Mouse (Mus musculus) T-cell, adult 2 months (primary cell): ENCODE data around the gene Prkd2.

Experiments
- DNase-seq: peaks from one replicate; pipeline ENCODE4 v3.0.0; 2022; ENCODE audit warnings: low spot score

Prkd2 gene

DNA sequence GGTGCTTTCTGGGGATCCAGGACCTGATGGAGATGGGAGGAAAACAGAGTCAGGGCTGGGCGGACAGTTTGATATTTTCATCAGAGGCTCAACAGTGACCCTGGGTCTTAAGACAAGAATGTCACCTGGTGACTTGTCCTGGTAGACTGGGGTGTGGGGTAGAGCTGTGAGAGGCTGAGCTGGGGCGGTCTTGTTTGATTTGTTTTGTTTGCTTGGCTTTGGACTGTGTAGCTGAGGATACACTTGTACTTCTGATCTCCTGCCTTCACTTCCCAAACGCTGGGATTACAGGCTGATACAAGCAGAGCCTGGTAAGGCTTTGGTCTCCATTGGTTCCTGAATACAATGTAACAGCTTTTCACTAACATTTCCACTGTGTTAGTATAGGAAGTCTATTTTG is 24.8 kb downstream of the Prkd2 start:
- DNase-seq, result no peak

DNA sequence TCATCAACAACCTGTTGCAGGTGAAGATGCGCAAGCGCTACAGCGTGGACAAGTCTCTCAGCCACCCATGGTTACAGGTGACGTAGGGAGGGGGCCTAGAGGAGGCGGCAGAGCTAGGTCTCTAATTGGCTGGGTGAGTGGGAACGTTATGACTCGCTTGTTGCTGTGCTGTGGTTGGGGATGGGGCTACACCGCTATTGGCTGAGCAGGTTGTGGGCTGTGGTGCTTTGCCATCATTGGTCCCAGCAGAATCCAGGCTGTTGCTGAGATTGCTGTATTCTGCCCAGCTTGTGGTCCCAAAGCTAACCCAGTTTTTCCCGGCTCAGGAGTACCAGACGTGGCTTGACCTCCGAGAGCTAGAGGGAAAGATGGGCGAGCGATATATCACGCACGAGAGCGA is 26.8 kb downstream of the Prkd2 start:
- DNase-seq, result no peak

DNA sequence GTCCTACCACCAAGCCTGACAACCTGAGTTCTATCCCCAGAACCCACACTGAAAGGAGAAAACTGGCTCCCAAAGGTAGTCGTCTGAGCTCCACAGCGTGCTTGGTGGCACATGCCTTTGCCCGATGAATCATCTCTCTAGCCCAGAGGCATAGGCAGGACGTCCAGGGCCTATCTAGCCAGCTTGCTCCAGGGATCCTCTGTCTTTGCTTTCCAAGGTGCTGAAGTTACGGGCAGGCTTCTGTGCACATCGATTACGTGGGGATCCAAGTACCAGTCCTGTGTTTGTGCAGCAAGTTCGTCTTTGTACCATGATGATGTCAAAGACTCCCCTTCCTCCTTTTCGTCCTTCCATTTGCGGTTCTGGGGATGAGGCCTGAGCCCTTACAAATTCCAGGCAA is 28.9 kb downstream of the Prkd2 start:
- DNase-seq, result no peak

DNA sequence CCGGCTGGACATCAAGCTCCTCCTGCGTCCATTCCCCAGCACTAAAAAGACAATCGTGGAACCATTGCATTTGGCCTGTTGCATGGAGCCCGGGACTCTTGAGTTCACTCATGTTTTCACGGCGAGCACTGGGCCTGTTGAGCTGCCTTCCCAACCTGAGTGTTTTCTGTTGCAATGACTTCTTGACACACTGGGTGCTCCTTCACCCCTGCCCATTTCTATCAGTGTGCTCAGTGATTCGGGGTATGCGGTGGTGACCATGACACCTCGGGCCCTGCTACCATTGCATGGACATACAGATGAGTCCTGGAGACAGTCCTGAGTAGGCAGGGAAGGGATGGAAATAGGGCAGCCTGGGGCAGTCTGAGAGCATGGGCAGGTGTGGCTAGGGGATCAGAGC is 29.8 kb downstream of the Prkd2 start:
- DNase-seq, result no peak

DNA sequence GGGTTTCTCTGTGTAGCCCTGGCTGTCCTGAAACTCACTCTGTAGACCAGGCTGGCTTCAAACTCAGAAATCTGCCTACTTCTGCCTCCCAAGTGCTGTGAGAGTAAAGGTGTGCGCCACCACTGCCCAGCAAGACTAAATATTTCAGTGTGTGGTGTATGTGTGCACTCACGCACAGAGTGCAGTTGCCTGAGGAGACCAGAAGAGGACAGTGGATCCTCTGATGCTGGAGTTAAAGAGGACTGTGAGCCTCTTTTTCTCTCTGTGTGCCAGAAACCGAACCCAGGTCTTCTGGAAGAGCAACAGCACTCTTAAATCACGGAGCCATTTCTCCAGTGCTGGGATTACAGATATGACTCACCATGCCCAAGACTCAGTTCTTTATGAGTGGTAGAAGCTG is 30.7 kb downstream of the Prkd2 start:
- no peak for DNase-seq

DNA sequence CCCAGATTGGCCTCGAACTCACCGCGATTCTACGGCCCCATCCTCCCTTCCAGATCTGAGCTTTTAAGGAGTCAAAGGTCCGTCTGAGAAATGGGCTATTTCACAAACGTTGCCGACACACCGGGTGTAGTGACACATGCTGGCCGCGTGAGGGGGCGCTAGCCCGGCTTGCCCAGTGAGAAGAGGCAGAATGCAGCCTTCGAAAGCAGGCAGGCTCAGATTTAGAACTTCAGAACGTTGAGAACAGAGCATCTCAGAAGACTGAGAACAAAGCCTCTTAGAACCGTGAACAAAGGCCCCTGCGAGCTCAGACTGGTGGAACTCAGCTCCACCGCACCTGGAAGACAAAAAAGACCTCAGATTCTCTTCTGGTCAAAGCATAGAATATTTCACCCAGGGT is 31.5 kb downstream of the Prkd2 start:
- peak; percentile 87 for DNase-seq

DNA sequence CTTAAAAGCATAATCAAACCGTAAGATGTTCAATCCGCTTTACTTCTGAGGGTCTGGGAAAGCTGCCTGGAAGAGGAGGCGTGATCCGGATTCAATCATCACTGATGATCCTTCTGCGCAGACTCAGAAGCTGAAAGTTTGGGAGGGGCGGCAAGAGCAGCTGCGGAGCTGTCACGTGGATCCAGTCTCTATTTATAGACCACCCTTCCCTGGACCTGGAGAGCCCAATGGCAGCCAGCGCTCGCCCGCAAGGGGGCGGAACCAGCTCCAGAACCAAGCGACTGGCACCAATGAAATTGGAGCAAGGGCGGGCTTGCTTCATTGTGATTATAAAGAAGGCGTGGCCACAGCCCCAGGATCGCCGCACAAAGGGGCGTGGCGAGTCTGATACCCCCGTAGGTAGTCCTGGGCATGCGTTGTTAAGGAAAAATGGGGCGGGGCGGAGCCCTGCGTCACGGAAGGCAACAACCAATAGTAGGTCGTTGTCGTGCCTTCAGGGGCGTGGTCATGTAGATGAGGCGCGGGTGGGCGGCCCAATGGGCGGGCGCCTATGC is 32.1 kb downstream of the Prkd2 start:
- peak; percentile 94 for DNase-seq

DNA sequence AGATGAGACGGTGACA is 32.4 kb downstream of the Prkd2 start, which contains the start of gene Dact3:
Gene Dact3, plus strand, starts transcription at position 8 of the 16 bp plus-strand sequence.
- no peak for DNase-seq

DNA sequence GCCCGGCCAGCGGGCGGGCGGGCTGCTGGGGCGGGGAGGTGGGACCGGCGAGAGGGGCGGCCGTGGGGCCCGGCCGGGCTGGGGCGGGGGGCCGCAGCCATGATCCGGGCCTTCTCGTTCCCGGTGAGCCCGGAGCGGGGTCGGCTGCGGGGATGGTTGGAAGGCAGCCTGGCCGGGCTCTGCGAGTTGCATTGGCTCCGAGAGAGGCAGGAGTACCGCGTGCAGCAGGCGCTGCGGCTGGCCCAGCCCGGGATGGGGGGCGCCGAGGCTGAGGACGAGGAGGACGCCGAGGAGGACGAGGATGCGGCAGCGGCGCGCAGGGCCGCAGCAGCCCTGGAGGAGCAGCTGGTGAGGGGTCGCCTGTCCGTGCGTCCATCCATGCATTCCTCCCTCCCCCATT is 32.6 kb downstream of the Prkd2 start:
- DNase-seq, result no peak

DNA sequence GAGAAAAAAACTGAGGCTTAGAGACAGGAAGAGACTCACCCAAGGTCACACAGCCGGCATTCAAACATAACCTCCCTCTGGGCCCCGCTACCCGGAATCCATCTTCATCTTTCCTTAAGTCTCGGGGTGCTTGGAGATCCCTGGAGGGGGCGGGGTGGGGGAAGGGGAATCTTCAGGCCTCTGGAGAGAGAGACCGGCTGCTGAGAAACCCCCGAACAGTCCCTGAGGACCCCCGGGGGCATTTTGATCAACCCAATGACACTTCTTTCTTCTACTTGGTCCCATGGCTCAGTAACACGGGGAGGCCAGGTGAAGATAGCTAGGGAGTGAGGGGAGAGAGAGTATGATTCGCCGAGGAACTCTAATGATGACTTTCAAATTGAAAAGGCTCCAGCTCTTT is 33.3 kb downstream of the Prkd2 start:
- DNase-seq, result no peak

DNA sequence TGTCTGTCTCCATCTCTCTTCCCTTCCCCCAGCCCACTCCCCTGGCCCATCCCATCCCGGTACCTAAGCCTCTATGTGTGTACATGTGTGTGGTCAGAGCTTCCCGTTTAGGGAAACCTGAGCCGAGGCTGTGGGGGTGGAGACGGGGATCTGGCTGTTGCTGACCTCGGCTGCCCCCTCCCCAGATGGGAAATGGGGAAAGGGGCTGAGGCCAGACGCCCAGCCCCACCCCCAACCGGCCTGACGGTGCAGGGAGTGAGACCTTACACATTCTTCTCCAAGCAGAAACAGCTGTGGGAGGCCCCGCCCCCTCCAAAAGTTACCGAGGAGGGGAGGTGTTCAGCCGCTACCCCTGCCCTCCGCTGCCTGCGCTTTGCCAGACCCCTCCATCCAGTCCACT is 33.9 kb downstream of the Prkd2 start:
- no peak for DNase-seq

DNA sequence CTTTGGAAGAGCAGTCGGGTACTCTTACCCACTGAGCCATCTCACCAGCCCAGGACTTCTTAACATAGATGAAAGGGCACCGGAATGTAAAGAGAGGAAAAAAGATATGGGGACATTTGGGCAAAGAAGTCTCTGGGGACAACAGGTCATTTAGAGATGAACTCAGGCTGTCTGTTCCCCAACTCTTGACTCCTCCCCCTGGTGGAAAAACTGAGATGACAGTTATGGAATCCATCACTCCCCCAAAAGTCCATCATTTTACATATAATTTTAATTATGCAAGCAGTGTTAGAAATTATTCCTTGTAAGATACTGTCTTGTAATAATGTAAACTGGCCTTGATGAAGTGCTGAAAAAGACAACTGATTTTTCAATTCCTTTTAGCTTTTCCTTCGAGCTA is 35.0 kb downstream of the Prkd2 start:
- no peak for DNase-seq

DNA sequence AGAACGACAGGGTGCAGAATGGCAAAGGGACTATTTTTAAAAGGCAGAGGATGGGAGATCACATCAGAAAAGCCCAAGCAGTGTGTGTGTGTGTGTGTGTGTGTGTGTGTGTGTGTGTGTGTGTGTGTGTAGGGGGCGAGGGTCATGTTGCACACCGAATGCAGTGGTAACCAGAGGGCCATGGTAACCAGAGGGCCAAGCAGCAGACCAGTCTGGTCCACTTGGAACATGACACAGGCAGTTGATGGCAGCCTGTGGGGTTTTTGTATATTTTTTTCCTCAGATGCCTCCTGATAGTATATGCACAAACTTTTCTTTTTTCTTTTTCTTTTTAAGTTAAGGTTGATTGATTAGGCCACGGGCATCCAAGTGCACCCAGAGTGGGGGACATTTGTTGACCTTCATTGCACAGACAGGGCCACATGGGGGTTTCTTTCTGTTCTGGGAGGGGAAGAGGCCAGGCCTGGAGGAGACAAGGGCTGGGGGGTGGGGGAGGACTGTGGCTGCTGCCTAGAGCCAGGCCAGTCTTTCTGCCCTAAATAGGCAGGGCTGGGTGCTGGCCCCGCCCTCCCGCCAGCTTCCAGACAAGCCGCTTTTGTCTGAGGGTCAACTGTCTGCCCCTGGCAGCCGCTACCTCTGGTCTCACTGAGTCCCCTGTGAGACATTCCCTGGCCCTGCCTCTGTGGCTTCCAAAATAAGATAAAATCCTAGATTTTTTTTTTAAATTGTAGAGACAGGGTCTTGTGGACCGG is 37.3 kb downstream of the Prkd2 start:
- no peak for DNase-seq

DNA sequence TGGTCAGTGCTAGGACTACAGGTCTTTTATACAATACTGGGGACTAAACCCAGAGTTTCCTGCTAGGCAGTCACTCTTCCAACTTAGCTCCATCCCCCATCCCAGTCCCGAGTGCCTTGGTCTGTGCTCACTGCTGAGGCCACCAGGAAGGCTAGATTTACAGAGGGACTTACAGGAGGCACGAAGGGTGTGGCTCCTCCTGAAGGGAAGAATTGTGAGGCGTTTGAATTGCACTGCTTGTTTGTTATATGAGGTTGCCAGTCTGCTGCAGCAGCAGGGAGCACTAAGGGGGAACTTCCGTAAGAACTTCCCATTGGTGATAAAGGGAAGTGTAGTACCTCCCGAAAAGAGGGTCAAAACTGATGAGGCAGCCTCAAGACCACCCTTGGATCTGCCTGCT is 37.9 kb downstream of the Prkd2 start:
- no peak for DNase-seq

DNA sequence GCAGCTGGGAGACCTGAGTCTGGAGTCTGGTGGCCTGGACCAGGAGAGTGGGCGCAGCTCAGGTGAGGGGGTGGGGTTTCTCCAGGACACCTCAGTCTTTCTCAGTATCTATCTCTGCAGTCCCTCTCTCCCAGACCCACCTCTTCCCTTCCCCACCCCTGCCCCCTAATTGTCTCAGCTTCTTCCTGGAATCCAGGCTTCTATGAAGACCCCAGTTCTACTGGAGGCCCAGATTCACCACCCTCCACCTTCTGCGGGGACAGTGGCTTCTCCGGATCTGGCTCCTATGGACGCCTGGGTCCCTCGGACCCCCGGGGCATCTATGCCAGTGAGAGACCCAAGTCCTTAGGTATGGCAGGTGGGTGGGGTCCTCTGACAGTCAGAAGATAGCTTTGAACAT is 40.5 kb downstream of the Prkd2 start:
- no peak for DNase-seq

DNA sequence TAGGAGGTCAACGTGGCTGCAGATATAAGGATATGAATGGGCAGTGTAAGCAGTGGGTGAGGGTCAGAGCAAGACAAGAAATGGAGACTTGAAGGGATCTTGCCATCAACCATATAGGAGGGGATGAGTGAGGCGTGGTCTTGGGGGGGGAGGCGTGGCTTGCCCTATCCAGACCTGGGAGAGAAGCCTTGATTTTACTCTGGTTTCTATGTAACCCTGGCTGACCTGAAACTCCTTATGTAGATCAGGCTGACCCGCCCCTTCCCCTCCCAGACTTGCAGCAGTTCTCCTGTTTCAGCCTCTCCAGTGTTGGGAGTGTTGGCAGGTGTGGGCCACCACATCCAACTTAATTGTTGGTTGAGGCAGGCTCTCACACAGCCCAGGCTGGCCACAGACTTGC is 41.6 kb downstream of the Prkd2 start:
- DNase-seq, result no peak

DNA sequence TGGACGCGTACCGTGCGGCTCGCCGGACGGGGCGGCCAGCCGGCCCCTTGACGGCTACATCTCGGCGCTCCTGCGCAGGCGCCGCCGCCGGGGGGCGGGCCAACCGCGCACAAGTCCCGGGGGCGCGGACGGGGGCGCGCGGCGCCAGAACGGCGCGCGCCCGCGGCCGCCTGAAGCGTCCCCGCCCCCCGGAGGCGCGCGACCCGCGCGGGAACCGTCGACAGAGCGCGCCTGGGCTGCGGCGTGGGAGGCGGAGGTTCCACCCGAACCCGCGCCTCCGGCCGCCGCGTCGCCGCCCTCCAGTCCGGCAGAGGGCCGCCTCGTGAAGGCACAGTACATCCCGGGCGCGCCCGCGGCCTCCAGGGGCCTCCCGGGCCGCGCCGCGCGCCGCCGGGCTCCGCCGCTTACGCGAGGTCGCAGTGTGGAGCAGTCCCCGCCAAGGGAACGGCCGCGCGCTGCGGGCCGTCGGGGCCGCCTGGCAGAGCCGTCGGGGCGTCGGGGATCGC is 42.6 kb downstream of the Prkd2 start:
- no peak for DNase-seq

DNA sequence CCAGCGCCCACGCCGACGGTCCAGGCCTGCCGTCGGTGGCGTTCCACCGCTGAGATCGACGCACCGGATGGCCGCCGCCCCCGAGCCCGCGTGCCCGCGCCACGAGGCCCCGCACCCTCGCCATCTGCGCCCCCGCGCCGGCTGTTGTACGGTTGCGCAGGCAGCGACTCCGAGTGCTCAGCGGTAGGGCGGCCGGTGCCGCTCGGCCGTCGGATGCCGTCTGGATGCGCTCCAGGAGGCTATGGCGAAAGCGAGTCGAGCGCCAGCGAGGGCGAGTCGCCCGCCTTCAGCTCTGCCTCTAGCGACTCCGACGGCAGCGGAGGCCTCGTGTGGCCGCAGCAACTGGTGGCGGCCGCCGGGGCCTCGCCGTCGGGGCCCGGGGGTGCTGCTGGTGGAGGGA is 43.2 kb downstream of the Prkd2 start:
- DNase-seq, result no peak

DNA sequence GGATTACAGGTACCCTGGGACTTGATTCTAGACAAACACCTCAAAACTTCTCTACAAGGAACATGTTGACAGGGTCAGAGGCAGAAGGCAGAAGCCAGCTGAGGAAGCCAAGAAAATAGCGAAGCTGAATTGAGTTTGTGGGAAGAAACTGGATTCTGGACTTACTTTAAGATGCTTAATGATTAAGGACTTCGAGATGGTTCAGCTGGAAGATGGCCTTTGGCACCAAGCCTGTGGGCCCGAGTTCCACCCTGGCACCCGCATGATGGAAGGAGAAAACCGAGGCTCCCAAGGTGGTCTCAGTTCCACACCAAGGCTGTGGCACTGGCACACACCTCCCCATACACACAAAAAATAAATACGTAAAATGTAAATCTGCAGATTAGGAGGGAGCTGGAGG is 47.8 kb downstream of the Prkd2 start:
- DNase-seq, result no peak

DNA sequence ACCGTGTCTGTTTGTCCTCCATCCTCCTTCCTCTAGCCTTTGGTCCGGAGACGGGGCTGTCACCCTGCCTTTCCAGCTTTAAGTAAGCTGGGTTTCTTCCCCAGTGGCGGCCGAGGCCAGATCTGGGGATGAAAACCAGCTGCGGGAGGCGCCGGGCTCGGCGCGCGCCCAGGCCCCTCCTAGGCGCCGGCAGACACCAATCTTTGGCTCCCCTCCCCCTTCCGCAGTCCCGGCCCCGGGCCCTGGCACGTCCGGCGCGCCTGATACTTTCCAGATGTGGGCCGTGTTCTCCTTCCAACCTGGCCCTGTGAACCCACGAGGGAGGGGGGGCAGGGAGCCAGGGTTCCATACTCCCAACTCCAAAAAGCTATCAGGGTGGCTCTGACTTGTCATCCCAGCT is 48.2 kb downstream of the Prkd2 start:
- no peak for DNase-seq

DNA sequence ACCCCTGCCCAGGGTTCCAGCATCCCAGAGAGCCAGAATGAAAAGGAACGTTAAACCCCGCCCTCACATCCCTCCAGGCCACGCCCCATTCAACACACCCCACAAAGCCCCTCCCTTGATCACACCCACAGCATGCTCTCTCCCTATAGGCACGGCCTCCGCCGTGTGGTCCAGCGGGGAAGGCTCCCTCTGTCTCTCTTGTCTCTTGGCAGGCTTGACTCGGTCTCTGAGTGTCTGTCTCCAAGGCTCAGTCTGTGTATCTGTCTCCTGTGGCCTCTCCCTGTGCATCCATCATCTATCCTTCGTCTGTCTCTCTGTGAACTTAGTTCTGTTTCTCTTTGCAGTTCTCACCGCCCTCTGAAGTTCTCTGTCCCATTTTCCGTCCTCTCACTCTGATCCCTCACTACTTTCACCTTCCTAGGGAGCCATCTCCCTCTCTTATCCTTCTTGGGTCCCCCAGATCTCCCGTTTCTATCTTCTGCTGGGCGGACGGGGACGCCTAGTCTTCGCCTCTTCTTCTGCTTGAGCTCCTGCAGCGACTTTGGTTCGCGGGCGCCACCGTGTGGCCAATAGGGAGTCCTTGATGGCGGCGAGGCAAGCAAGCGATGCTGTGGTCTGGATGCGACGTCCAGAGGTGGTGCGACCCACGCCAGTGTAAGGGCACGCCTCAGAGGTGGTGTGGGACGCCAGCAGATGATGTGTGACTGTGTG is 49.1 kb downstream of the Prkd2 start, which contains the start of gene Gng8:
Gene Gng8, plus strand, starts transcription at position 146 of the 711 bp plus-strand sequence.
- peak; percentile 76 for DNase-seq

DNA sequence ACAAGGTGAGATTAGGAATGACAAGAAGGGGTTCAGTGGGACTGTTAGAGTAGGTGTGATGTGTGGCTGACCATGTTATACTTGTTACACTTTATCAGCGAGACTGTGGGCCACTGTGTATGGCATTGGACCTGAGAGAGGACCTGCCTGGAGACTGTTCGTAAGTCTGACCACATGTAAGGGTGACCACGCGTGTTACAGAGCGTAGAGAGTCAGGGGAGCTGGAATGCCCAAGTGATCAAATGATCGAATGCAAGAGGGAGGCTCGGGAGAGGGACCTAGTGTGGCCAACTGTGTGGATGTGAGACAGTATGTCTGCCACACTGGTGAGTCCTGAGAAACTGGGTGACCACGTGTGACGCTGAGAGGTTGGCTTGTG is 49.6 kb downstream of the Prkd2 start:
- no peak for DNase-seq

DNA sequence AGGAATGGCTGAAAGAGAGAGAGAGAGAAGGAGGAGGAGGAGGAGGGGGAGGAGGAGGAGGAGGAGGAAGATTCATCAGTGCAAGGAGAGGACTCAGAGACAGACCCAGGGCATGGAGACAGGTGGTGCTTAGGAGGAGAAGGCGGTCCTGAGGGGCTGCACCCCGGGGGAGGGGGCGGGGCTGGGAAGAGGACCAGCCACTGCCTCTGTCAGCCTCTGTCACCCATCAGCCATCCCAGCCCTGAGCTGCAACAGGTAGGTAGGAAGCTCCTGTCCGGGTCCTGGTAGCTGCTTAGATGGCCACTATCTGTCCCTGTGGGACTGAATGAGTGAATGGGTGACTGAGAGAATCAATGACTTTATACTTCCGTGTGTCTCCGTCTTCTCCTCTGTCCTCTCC is 50.9 kb downstream of the Prkd2 start:
- DNase-seq, result no peak

DNA sequence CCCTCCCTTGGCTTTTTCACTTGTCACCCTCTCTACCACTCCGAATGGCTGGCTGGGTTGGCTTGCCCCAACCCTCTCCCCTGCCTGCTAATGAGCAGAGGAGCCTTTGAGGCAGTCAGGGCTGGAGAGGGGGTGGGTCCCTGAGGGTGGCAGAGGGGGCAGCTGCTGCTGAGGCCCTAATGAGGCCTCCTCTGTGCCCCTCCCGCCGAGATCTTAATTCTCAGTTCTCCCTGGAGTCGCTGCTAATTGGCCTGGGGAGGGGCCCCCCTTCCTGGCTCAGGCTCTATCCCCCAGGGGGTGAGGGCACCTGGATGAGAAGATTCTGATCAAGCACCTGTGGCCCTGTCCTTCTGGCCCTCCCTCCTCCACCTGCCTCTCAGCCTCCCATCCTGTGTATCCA is 51.6 kb downstream of the Prkd2 start:
- no peak for DNase-seq
